Mouse (Mus musculus) yolk sac, embryonic 10.5 days (tissue): ENCODE results near the gene 4931414P19Rik.

Experiments
- DNase-seq: peaks from one replicate; pipeline ENCODE4 v3.0.0-alpha.2; 2017; ENCODE audit warnings: low spot score

4931414P19Rik gene

GRCm38 (mm10) chr14:54605752-54606321 lies at the start of gene 4931414P19Rik:
TSS of gene 4931414P19Rik (minus strand) at chr14:54605993.
- peak; percentile 85 for DNase-seq

GRCm38 (mm10) chr14:54653496-54653895 lies 47.7 kb upstream of the 4931414P19Rik start:
- DNase-seq, result peak; percentile 94

DNA sequence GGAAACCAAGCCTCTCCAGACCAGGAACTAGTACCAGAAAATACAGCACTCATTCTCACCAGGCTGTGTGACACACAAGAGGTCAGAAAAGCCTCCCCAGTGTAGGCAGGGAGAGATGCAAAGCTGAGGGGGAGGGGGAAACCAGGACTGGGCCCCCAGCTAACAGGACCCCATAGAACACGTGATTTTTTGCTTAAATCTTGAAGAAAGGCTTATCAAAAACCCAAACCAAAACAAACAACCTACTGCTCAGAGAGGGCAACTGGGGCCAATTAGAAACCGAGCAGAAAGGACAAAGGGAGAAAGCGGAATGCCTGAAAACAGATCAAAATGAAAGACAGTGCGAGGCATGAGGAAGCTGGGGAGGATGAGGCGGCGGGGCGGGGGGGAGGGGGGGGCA lies 47.0 kb upstream of the 4931414P19Rik start:
- DNase-seq, result peak; percentile 20

DNA sequence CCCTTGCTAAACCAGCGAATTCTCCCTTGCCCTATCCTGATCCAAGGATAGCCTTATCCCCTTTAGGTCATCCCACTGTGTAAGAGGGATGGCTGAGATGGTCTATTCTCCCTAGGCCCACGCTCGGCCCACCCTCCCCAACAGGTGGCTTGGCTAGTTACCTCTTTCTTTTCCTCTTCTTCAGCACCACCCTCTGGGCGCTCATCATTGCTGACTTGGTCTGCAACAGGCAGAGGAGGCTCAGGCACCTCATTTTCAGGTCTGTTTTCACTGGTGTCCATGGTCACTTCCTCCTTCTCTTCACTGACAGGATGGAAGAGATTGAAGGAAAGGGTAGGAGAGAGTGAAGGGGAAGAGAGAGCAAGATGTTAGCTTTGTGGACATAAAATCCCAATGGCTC lies 45.8 kb upstream of the 4931414P19Rik start:
- no peak for DNase-seq

DNA sequence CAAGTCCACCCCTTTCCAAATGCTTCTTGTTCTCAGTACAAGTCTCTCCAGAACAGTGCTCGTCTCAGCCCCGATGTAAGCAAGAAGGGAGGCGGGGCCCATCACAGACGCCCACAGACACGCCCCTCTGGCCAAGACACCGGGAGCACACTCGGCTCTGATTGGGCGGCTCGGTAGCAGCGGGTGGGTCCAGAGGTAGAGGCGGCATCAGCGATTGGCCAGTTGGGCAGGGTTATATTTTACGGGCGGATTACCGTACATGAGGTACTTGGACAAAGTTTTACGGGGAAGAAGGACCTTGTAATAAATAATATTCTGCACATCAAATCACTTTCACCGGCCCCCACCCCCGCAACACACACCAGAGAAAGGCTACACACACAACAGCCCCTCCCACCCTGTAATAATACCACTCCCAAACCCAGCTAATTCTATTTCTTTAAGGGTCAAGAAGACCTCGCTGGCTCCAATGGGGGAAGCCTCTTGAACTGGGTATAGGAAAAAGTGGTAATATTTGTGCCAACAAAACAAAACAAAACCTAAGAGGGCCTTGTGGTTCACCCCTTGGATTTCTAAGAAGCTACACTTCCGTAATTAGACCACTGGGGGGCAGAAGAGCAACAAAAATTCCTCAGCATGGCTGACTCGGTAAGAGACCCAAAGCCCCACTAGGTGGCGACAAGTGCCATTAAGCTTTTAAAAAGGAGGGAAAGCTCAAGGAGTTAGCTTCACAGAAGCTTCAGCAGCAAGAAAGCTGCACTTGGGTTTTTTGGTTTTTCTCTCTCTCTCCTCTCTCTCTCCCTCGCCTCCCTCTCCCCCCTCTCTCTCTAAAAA lies 45.0 kb upstream of the 4931414P19Rik start:
- DNase-seq, result peak; percentile 77

DNA sequence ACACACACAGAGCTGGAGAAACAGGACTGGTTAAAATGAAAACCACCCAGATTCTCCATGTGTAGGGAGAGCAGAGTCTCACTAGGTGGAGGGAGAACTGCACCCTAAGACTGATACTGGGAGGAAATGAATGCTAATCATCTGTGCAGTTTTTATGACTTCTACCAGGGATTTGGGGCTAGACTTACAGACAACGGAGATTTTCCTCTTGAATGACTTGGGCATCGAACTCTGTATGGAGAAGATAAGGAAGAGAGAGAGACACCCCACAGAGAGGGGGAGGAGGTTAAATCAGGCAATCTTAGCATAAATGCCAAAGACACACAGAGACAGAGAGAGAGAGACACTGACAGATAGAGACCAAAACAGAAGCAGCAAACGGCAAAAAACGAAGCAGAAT lies 42.1 kb upstream of the 4931414P19Rik start:
- DNase-seq, result no peak

GRCm38 (mm10) chr14:54646898-54647636 lies 41.3 kb upstream of the 4931414P19Rik start:
- no peak for DNase-seq

GRCm38 (mm10) chr14:54646455-54646854 lies 40.7 kb upstream of the 4931414P19Rik start:
- DNase-seq, result no peak

DNA sequence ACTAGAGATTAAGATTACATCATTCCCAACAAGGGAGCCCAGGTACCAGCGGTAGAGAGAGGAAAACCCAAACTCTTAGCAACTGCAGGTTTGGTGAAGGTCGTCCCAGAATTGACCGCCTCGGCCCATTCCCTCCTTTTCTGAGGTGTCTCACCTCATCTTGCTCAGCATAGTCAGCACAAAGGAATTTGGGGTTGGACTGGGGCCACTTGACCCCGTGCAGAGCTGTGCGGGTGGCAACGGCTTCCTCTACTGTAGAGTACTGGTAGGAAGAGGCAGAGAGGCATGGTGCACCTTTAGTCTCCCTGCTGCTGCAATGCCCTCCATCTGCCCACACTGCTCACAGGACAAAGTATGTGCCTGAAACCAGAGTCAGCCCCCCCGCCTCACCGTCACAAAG lies 38.5 kb upstream of the 4931414P19Rik start:
- no peak for DNase-seq

- DNase-seq, result no peak
Measured at GRCm38 (mm10) chr14:54643011-54643410, 37.2 kb upstream of the 4931414P19Rik start.

DNA sequence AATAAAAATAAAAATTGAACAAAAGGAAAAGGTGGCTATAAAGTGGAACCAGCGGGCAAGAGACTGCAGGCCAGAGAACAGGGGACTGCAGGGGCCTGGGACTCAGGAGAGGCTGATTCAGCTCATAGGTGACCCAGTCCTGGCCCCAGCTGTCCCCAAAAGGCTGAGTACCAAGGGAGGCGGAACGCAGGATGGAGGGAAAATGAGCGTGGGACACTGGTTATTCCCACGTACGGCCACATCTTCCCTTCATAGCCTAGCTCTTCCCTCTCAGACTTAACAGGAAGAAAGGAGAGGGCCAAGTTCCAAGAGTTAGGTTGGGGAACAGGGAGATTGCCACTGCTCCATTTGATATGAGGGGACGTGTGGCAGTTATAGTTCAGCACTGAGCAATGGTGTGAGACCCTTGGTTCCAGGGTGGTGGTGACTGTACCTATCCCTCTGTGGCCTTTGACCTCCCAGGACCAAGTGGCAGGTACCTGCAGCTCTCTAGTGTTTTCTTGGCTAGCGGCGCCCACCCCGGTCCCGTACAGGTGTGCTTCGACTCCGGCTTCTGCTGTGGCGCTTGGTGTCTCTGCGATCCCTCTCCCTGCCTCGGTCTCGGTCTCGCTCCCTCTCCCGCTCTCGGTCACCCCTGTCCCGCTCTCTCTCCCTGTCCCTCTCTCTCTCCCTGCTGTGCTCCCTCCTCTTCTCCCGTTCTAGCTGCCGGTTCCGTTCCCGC lies 36.6 kb upstream of the 4931414P19Rik start:
- no peak for DNase-seq

DNA sequence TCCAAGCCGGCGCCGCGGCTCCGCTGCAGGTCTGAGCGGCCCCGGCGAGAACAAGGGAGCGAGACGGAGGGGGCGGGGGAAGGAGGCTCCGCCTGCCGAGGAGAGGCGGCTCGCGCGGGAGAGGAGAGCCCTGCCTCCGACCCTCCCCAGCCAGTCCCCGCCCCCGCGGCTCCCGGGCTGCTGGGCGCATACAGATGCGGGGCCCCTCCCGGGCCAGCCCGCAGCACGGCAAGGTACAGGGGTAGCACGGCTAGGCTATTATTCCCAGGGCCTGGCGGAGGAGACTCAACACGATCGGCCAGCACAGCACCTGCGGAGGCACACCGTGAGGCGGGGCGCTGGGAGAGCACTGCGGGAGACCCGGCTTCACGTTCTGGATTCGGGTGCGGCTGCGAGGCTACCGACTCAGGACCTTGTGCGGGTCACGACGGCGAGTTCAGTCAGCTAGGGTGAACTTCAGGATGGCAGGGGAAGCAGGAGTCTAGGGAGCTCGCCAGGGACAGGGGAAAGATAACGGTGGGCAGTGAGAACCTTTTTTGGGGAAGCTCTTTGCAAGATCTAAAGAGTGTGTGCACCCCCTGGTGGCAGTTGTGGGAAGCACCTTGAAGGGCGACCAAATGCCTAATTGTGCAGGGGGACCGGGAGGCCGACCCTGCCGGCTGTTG lies 35.6 kb upstream of the 4931414P19Rik start, which contains the start of gene Cdh24:
Gene Cdh24 (minus strand): TSS at position 60 of the 665 bp plus-strand sequence.
- peak; percentile 93 for DNase-seq

DNA sequence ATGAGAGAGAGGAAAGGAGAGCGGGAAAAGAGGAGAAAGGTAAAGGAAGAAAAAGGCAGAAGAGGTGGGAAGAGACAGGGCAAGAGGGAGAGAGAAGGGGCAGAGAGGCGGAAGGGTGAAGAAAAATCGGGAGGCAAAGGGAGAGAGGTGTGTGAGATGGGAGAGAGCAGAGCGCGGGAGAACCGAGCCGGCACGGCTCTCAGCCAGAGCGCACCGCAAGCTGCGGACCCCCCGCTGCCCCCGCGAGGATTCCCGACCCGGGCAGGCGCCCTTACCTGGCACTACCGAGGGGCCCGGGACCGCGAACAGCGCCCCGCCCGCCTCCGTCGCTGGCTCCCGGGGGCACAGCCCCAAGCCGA lies 35.1 kb upstream of the 4931414P19Rik start, which contains the start of gene Gm17606:
Gene Gm17606 (plus strand): TSS at position 7 of the 359 bp plus-strand sequence.
- DNase-seq, result no peak

- DNase-seq, result no peak
Measured at GRCm38 (mm10) chr14:54640121-54640520, 34.3 kb upstream of the 4931414P19Rik start.

DNA sequence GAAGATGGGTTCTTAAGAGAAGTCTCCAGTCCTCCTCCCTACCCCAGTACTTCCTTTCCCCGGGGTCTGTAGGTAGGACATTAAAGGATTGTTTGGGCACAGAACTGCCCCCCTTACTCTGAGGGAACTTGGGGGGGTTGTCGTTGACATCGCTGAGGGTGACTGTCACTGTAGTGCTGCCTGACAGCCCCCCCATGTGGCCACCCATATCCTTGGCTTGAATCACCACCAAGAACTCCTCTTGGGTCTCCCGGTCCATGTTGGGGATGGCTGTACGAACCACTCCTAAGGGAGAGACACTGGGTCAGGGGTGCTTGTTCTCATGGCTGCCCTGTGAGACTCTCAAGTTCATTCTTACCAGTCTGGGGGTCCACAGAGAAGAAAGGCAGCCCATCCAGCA lies 32.4 kb upstream of the 4931414P19Rik start:
- DNase-seq, result no peak

DNA sequence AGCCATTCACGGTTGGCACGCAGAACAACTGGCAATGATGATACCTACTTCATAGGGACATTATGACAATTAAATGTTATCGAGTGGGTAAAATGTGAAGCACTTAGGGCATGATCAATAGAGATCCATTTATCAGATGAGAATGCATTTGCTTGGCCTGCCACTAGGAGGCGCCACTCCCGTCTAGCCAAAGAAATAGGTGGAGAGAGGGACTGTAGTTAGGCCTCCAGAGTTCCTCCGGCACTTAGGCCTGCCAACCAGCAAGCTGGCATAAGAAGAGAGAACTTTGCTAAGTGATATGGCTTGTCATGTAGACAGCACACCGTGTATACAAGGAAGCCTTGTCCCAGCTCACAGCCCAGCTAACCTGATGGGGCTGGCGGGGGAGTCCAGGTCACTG lies 31.2 kb upstream of the 4931414P19Rik start:
- DNase-seq, result no peak

GRCm38 (mm10) chr14:54634182-54634581 lies 28.4 kb upstream of the 4931414P19Rik start:
- DNase-seq, result no peak

DNA sequence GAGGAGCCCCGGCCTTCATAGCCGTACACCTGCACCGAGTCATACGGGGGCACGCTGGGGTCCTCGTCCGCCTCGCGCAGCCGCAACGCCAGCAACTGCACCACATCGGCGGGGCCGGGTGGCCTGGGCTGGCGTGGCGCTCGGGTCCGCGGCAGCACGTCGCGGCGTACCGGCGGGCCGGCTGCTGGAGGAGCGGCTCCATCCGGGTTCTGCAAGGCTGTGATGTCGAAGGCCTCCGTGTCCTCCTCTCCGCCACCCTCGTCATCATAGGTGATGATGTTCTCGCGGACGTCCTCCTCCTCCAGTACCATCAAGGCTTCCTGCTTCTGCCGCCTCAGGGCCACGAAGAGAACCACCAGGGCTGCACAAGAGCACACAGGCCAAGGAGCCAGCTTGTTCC lies 26.5 kb upstream of the 4931414P19Rik start:
- DNase-seq, result no peak

DNA sequence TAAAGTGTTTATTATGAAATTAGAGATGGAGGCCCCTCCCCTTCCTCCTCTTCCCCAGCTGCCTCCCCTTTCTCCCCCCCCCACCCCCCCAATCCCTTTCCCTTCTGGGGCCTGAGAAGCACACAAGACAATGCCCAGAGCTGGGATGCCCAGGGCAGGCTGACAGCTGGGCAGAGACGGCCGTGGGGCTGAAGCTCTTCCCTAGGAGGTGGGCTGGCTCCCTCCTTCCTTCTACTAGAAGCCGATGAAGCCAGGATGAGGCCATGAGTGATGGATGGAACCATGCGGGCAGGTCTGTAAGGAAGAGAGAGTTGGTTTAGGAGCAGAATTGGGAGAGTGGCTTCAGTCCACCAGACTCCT lies 25.4 kb upstream of the 4931414P19Rik start:
- DNase-seq, result no peak

DNA sequence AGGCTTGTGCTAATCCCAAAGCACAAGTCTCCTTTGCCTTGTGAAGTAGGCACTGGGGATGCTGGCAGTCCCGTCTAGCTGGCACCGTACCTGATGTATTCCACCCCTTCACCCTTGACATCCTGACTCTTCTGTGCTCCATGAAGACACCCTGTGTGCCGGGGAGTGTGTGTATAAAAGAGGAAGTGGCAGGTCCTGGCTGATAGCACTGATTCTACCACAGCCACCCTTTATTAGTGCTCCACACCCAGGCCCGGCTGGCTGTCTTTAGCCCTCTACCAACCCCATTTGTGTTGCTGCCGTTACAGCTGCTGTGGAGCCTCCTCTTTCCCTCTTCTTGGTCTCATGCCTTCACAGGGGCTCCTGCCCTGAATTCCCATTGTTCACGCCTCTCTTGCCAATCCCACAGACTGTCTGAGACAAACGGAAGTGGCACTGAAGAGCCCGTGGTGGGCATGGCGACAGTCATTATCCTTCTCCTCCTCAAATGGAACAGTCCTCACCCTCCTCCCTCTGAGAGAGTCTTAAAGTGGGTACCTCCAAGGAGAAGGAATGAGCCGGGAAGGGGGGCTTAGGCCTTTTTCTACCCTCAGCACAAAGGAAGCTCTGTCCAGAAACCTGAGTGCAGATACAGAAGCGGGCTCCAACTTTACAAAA lies 24.9 kb upstream of the 4931414P19Rik start:
- no peak for DNase-seq

- no peak for DNase-seq
Measured at GRCm38 (mm10) chr14:54629797-54630196, 24.0 kb upstream of the 4931414P19Rik start.
